Mouse (Mus musculus) heart, postnatal 0 days (tissue): ENCODE results near the gene Ube2c.

Source experiments
- CTCF ChIP-seq: IDR thresholded peaks from 2 replicates; pipeline ENCODE4 v1.5.1; 2016; ENCODE audit warnings: antibody characterized with exemption, control low read depth, low read depth
- EP300 ChIP-seq: IDR thresholded peaks from 2 replicates; pipeline ENCODE4 v1.6.1; 2016; ENCODE audit warnings: antibody characterized with exemption, low read depth

GRCm38 (mm10) chr2:164737377-164738090 lies 32.2 kb upstream of the Ube2c start:
- TF ChIP-seq EP300, result no peak
- TF ChIP-seq CTCF, result no peak
